Mouse (Mus musculus): ENCODE measurements around the gene Tmc8. TPM values are rescaled to one million over a fixed set of nuclear protein-coding genes. Genes with fewer than 3 reads are reported as not detected.

The Tmc8 gene
- polyA plus RNA-seq, 1 experiment from 2014 or later: 0.49 TPM

- ATAC-seq: no peak
- no peak for TF ChIP-seq CTCF (IDR thresholded peaks at IDR 0.05)
- no peak for DNase-seq (ENCODE audit: low read depth, low spot score)
- in situ Hi-C loops (cut with MboI; ENCODE audit: low pct_unique_long_range_greater_than_20kb): no loop called here
- H3K27me3 ChIP-seq: no peaks in the 10 kb centered on the region
- ChIA-PET CTCF (interaction anchor here (1.7 kb wide), 1 partner anchor 28 kb away, joined by 4 read pairs; no protein-coding TSS in a partner anchor), POLR2A (interaction anchor here (0.6 kb wide), 1 partner anchor 208 kb away, joined by 3 read pairs; no protein-coding TSS in a partner anchor)
Observed at GRCm38 (mm10) chr11:117796954-117797353, 15.1 kb downstream of the Tmc8 start.

- no peaks in the 10 kb centered on the region for H3K27me3 ChIP-seq
- in situ Hi-C loops (cut with MboI; ENCODE audit: low pct_unique_long_range_greater_than_20kb): no loop called here
- no peak for DNase-seq (ENCODE audit: low read depth, low spot score)
- ChIA-PET CTCF (interaction anchor here (1.7 kb wide), 1 partner anchor 27 kb away, joined by 4 read pairs; no protein-coding TSS in a partner anchor), POLR2A (interaction anchor here (1.1 kb wide), 1 partner anchor 28 kb away, joined by 3 read pairs; the partner anchor contains the start of genes Afmid and Tk1)
- ATAC-seq: no peak
- TF ChIP-seq CTCF (IDR thresholded peaks at IDR 0.05): no peak
Observed at GRCm38 (mm10) chr11:117797511-117798159, 15.8 kb downstream of the Tmc8 start, which contains the start of gene 6030468B19Rik. Gene 6030468B19Rik, plus strand, starts transcription at chr11:117797660.

DNA sequence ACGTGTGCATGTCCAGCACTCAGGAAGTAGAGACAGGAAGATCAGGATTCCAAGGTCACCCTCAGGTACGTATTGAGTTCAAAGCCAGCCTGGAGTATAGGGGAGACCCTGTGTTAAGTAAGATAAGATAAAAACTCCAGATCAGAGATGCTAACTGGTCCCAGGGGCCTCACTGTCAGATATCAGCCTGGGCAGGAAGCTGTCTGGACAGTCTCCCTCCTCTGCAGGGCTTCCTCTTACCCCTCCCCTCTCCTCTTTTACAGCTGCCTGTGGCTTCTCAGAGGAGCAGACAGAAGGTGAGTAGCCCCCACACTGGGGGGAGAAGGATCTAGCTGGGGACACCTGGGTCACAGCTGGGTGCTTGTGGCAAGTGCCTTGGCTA lies 16.3 kb downstream of the Tmc8 start:
- ATAC-seq: no peak
- ChIA-PET POLR2A (interaction anchor here (1.1 kb wide), 1 partner anchor 27 kb away, joined by 3 read pairs; the partner anchor contains the start of genes Afmid and Tk1), CTCF (interaction anchor here (1.7 kb wide), 1 partner anchor 27 kb away, joined by 4 read pairs; no protein-coding TSS in a partner anchor)
- DNase-seq (ENCODE audit: low read depth, low spot score): no peak
- no peak for TF ChIP-seq CTCF (IDR thresholded peaks at IDR 0.05)
- in situ Hi-C loops (cut with MboI; ENCODE audit: low pct_unique_long_range_greater_than_20kb): no loop called here
- no peaks in the 10 kb centered on the region for H3K27me3 ChIP-seq

- CTCF ChIA-PET: no interaction called here
- in situ Hi-C loops (cut with MboI; ENCODE audit: low pct_unique_long_range_greater_than_20kb): no loop called here
- POLR2A ChIA-PET: no interaction called here
- no peaks in the 10 kb centered on the region for H3K27me3 ChIP-seq
- no peak for ATAC-seq
- no peak for DNase-seq (ENCODE audit: low read depth, low spot score)
- no peak for TF ChIP-seq CTCF (IDR thresholded peaks at IDR 0.05)
Observed at GRCm38 (mm10) chr11:117799174-117799573, 17.3 kb downstream of the Tmc8 start.

DNA sequence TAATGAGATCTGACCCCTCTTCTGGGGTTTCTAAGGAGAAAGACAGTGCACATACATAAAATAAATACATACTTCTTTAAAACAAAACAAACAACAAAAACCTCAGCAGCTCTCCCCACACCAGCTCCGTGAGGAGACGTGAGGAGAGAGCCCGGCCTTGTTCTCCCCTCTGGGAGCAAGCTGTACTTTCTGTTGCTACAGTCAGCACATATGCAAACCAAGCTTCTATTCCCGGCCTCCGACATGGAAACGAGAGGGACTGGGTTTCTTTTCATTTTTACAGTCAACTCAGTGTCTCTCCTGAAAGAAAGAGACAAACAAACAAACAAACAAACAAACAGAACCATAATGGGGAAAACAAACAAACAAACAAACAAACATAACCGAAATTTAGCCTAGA lies 18.2 kb downstream of the Tmc8 start:
- CTCF ChIA-PET: no interaction called here
- POLR2A ChIA-PET: no interaction called here
- DNase-seq (ENCODE audit: low read depth, low spot score) (no peak), ATAC-seq (no peak)
- no peak for TF ChIP-seq CTCF (IDR thresholded peaks at IDR 0.05)
- H3K27me3 ChIP-seq: no peaks in the 10 kb centered on the region
- in situ Hi-C loops (cut with MboI; ENCODE audit: low pct_unique_long_range_greater_than_20kb): no loop called here

DNA sequence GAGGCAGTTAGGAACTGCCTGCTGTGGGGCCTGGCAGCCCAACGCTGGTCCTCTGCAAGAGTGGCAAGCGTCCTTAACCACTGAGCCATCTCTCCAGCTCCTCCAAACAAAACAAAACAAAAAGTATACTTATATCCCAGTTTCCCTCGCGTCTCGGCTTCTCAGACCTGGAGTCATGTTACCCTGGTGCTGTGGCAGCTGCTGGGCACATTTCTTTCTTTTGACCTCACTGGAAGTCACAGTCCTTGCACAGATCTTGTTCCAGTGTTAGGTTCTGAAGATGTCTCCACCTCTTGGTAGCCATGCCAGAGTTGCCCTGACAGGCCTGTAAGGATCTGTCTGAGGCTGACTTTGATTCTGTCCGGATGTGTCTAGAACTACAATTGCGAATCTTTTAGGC lies 19.8 kb downstream of the Tmc8 start:
- CTCF ChIA-PET: no interaction called here
- DNase-seq (ENCODE audit: low read depth, low spot score) (no peak), ATAC-seq (no peak)
- no peaks in the 10 kb centered on the region for H3K27me3 ChIP-seq
- in situ Hi-C loops (cut with MboI; ENCODE audit: low pct_unique_long_range_greater_than_20kb): no loop called here
- POLR2A ChIA-PET: no interaction called here
- TF ChIP-seq CTCF (IDR thresholded peaks at IDR 0.05): no peak

- POLR2A ChIA-PET: no interaction called here
- H3K27me3 ChIP-seq: no peaks in the 10 kb centered on the region
- no peak for TF ChIP-seq CTCF (IDR thresholded peaks at IDR 0.05)
- DNase-seq (ENCODE audit: low read depth, low spot score): no peak
- CTCF ChIA-PET: no interaction called here
- ATAC-seq: no peak
- in situ Hi-C loops (cut with MboI; ENCODE audit: low pct_unique_long_range_greater_than_20kb): no loop called here
Observed at GRCm38 (mm10) chr11:117803166-117803688, 21.4 kb downstream of the Tmc8 start.

DNA sequence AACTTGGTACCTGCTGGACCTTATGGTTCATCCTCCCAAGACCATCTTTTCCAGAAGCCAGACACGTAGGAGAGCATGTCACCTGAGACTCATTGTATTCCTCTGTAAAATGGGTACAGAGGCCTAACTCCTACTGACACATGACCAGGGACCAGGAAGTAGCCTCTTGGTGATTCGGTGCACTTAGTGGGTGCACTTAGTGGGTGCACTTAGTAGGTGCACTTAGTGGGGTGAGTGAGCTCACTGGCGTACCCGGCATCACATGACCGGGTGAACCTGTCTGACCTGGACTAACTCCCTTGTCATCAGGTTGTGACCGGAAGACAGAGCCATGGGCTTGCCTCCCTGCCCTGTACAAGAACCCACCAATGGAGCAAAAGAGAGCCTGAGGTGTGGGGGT lies 24.9 kb downstream of the Tmc8 start:
- DNase-seq (ENCODE audit: low read depth, low spot score): no peak
- no peak for TF ChIP-seq CTCF (IDR thresholded peaks at IDR 0.05)
- no peaks in the 10 kb centered on the region for H3K27me3 ChIP-seq
- POLR2A ChIA-PET: no interaction called here
- CTCF ChIA-PET: interaction anchor here (2.3 kb wide), 1 partner anchor 17 kb away, joined by 7 read pairs; no protein-coding TSS in a partner anchor
- no peak for ATAC-seq
- in situ Hi-C loops (cut with MboI; ENCODE audit: low pct_unique_long_range_greater_than_20kb): no loop called here

DNA sequence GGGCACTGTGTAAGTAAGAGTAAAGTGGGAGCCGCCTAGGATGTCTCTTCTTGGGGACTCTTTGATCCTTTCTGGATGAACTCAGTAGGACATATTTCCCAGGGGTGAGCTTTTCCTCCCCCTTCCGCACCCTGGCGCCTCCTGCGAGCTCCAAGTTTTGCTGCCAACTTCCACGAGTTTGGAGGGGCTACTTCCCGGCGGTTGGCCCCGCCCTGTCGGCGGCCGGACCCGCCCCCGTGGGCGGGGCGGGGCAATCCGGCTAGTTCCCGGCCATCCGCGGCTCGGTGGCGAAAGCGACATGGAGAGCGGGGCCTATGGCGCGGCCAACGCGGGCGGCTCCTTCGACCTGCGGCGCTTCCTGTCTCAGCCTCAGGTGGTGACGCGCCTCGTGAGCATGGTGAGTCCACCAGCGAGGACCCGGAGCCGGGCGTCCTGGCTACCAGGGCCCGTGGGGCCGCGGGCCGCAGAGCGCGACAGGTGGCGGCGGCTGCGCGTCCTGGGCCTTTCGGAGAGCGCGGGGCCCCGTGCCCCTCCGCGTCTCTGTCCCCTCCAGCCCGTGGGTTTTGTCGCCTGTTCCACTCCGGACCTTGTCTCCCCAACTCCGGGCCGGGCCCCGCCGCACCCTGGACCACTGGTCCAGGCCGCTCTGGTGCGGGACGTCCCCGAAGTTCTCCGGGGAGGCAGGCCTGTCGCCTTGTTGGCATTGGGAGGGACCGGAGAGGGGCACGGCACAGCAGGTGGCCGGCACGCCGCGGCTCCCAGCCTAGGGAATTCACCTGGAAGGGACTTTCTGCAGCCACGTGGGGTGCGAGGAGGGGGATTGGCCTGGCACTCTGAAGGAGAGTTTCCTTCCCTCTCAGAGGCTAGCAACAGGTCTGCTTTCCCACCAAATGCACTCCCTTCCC lies 27.8 kb downstream of the Tmc8 start, which contains the start of the genes Gm20708 and Syngr2:
Gene Gm20708, plus strand, starts transcription at position 262 of the 905 bp plus-strand sequence.
Gene Syngr2, plus strand, starts transcription at position 262 of the 905 bp plus-strand sequence.
- H3K27me3 ChIP-seq: no peaks in the 10 kb centered on the region
- no peak for TF ChIP-seq CTCF (IDR thresholded peaks at IDR 0.05)
- ATAC-seq (peak; percentile 13), DNase-seq (ENCODE audit: low read depth, low spot score) (no peak)
- POLR2A ChIA-PET: interaction anchor here (0.7 to 1.4 kb wide), 4 partner anchors 9 to 20 kb away, joined by 3 to 6 read pairs (median 4); no protein-coding TSS in a partner anchor
- in situ Hi-C loops (cut with MboI; ENCODE audit: low pct_unique_long_range_greater_than_20kb): no loop called here
- CTCF ChIA-PET: interaction anchor here (1.1 to 1.3 kb wide), 2 partner anchors 20 to 100 kb away, joined by 3 to 5 read pairs; no protein-coding TSS in a partner anchor

DNA sequence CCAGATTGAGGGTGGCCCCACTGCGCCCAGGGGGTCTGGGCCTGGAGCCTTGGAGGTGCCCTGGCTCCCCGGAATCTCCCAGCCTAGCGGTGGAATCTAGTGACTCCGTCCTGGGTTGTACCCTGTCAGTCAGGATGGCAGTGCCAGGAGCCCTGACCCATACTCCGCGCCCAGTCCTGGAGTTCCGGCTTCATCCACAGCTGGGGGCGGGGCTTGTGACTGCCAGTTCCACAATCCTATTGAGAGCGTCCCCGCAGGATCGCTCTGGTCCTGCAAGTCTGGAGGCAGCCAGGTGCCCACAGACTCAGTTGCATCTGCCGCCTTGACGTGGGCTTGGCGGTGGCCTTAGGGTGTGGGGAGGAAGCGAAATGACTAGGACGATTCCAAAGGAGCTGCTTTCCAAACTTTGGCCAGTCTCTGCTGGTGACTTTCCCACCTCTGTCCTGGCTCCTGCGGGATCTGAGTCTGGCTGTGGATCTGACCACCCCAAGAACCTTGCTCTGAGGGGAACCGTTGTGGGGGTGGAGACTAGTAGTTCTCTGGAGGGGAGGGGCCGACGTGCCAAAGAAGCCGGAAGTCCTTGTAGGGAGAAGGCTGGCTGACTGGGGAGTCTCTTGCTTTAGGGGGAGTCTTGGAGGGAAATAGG lies 28.6 kb downstream of the Tmc8 start:
- ChIA-PET POLR2A (interaction anchor here (0.8 to 1.4 kb wide), 3 partner anchors 9 to 21 kb away, joined by 3 to 6 read pairs (median 4); no protein-coding TSS in a partner anchor), CTCF (no interaction called here)
- ATAC-seq: peak; percentile 74
- in situ Hi-C loops (cut with MboI; ENCODE audit: low pct_unique_long_range_greater_than_20kb): no loop called here
- H3K27me3 ChIP-seq: no peaks in the 10 kb centered on the region
- no peak for DNase-seq (ENCODE audit: low read depth, low spot score)
- TF ChIP-seq CTCF (IDR thresholded peaks at IDR 0.05): no peak

All from Patski (cell line).